Mouse (Mus musculus) gastrocnemius, adult 8-10 months (tissue): ENCODE measurements around the gene Tbx10. TPM values are rescaled to one million over a fixed set of nuclear protein-coding genes. Genes with fewer than 3 reads are reported as not detected.
"Not testable (repeated sequence)": the region's sequence is repeated elsewhere in the genome, so short reads cannot be mapped to it uniquely, and the experiment has no call there.

Experiments
- DNase-seq, 2 experiments: peaks; one replicate each; pipeline ENCODE4 v3.0.0; 2022; ENCODE audit warnings: low spot score in 2 of 2
- total RNA-seq, 4 experiments: library from RNA; stranded (reverse); gene quantifications; 2 replicates each; pipeline ENCODE4 v1.2.4; 2022

Tbx10 gene
- total RNA-seq, 4 experiments from 2014 or later = 0.16 TPM; not detected in 3

DNA sequence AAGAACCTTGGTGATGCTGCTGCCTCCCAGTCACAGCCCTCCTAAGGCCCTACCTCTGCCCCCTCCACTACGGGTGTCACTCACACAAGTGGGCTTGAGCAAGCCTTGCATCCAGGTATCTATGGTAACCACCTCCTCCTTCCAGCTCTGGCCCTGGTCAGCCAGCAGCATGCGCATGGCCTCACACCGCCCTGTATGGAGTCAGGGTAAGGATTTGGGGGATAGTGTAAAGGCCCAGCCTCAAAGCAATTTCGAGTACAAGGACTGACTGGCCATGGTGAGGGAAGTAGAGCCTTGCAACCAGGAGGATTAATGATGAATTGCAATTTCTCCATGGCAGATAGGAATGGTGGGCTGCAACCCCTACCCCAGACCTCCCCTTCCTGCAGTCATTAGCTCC lies 48.9 kb downstream of the Tbx10 start:
- DNase-seq = not testable (repeated sequence)

DNA sequence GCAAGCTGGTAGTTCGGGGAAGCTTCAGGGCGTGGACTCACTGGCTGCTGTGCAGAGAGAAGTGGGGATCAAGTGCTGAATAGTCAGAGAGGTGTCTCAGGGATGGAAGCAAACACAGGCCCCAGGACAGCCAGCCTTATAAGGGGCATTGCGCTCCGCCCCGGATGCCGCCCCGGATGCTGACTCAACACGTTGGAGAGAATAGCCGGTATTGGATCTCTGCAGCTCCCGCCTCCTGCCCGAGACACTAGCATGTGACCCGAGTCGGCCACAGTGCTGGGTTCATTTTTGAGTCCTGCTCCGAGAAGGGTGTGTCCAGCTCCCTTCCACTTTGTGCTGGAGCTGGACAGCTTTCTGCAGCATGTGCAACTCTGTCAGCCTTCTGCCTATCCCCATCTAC lies 49.6 kb downstream of the Tbx10 start:
- peak; percentile 56 to 74 for DNase-seq

DNA sequence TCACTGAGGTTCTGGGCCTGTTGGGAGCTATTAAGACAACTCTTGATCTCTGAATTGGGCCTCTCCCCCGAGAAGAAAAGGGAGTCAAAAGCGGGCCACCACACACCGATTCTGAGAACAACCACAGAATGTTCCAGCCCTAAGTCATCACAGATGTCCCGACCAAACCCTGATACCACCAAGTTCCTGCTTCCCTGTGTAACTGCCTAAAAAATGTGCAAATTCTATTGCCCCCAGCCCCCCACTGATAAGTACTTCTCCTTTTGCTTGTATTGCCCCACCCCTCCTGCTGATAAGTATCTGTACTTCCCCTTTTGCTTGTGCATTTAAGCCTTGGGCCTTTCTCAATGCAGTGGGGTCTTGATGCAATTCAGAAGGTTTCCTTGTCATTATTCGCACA lies 51.6 kb downstream of the Tbx10 start:
- not testable (repeated sequence) for DNase-seq

DNA sequence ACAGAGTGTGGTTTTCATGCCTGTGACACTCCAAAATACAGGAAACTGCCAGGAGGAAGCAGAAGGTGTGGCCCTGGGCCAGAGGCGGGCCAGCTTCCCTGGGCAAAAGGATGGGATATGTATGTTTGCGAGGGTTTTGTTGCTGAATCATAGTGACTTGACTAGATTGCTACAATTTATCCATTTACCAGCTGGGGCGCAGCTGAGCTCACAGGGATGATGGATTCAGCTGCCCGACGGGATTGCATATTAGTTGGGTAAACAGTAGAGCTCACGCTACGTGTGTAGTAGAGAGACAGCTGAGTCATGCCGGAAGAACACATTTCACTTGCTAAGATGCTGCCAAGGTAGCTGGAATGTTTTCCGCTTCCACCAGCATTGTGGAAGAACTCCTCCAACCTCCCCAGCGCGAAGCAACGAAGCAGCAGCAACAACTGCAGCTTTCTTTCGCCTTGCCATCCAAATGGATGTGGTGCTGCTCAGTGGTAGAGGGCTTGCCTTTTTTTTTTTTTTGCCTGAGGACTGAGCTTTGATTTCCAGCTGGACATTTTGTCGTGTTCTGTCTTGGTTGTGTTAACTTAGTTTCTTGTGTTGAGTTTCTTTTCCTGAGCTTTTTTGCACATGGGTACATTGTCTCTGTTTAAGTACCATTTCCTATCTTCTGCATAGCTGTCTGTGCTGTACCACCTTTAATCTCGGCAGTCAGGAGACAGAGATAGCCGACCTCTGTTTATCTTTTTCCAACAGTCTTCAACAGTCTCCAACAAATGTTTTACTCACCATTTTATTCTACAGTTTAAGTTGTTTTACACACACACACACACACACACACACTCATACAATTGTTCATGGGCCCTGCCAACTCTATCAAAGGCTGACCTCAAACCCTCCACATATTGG lies 53.7 kb downstream of the Tbx10 start, which contains the start of gene Gstp2:
Gene Gstp2 (minus strand): TSS at position 58 of the 900 bp plus-strand sequence.
- peak; percentile 75 to 82 for DNase-seq

DNA sequence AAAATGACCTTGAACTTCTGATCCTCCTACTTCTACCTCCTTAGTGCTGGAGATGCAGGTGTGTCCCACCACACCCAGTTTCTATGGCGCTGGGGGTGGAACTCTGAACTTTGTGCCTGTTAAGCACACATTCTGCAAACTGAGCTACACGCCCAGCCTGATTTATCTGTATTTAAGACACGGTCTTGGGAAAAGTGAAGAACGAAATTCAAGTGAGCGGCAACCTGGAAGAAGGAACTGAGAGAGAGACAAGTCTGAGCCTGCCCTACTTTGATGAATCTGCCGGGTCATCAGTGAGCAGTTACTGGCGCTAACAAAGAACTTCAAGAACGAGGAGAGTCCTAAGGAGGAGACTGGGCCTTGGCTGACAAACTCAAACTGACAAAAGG lies 54.3 kb downstream of the Tbx10 start:
- DNase-seq = no peak

DNA sequence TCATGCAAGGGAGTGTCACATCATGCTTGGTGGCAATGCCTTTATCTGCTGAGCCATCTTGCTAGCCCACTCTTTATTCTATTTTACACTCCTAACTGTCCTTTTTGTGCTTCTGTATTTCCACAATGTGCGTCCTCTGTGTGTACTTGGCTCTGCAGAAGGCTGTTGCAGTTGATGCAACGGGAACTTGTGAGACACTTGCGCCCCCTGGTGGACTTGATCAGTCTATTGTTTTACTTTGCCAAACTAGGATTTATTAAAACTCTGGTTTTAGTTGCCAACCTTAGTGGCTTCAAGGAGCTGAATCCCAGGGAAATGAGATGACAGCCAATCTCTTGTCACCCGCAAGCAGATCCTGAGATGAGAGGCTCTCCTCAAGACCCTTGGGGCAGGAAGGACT lies 55.3 kb downstream of the Tbx10 start:
- peak; percentile 55 to 60 for DNase-seq

GRCm38 (mm10) chr19:4049069-4049468 lies 56.5 kb downstream of the Tbx10 start:
- not testable (repeated sequence) for DNase-seq

Other genes with a start within 250 kb of the Tbx10 start
- 10 to 100 TPM; 15.5 to 21.3 (median 18.6) TPM for gene Kmt5b, start 225.3 kb upstream of the Tbx10 start, total RNA-seq
- gene Chka, start 141.0 kb upstream of the Tbx10 start, total RNA-seq = 1 to 10 TPM in 3 of 4 experiments, under 1 TPM in 1; 0.97 to 1.6 (median 1.2) TPM
- 1 to 10 TPM; 2.2 to 5.1 (median 3.0) TPM for gene Tcirg1, start 85.6 kb upstream of the Tbx10 start, total RNA-seq
- gene Ndufs8, start 80.0 kb upstream of the Tbx10 start, total RNA-seq = 100 to 1,000 TPM; 222 to 255 (median 235) TPM
- gene Aldh3b1, start 62.9 kb upstream of the Tbx10 start, total RNA-seq = 1 to 10 TPM; 1.0 to 2.6 (median 1.3) TPM
- gene Unc93b1, start 57.6 kb upstream of the Tbx10 start, total RNA-seq = 1 to 10 TPM; 3.2 to 4.5 (median 3.5) TPM
- gene Aldh3b3, start 34.1 kb upstream of the Tbx10 start, total RNA-seq = not detected
- gene Aldh3b2, start 20.4 kb upstream of the Tbx10 start, total RNA-seq = under 1 TPM in 3 of 4 experiments, not detected in 1; 0.19 to 0.62 (median 0.52) TPM
- gene Acy3, start 6.2 kb upstream of the Tbx10 start, total RNA-seq = 1 to 10 TPM; 1.1 to 1.7 (median 1.5) TPM
- 10 to 100 TPM; 19.0 to 24.8 (median 22.8) TPM for gene Nudt8, start 7.8 kb downstream of the Tbx10 start, total RNA-seq
- gene Gm49405, start 7.9 kb downstream of the Tbx10 start, total RNA-seq = under 1 TPM; 0.12 to 0.39 (median 0.15) TPM
- 1 to 10 TPM in 1 of 4 experiments, under 1 TPM in 3; 0.36 to 1.2 (median 0.73) TPM for gene Doc2g, start 10.6 kb downstream of the Tbx10 start, total RNA-seq
- 100 to 1,000 TPM; 435 to 477 (median 462) TPM for gene Ndufv1, start 20.1 kb downstream of the Tbx10 start, total RNA-seq
- gene Gstp1, start 45.2 kb downstream of the Tbx10 start, total RNA-seq = 100 to 1,000 TPM; 411 to 453 (median 419) TPM
- 100 to 1,000 TPM; 240 to 258 (median 250) TPM for gene Gstp2, start 53.3 kb downstream of the Tbx10 start, total RNA-seq
- not detected for gene Gstp3, start 66.8 kb downstream of the Tbx10 start, total RNA-seq
- not detected for gene Cabp2, start 88.8 kb downstream of the Tbx10 start, total RNA-seq
- gene Cdk2ap2, start 104.4 kb downstream of the Tbx10 start, total RNA-seq = 10 to 100 TPM; 14.0 to 20.3 (median 18.0) TPM
- 1 to 10 TPM; 1.1 to 3.3 (median 2.4) TPM for gene Pitpnm1, start 107.2 kb downstream of the Tbx10 start, total RNA-seq
- 10 to 100 TPM; 85.7 to 96.3 (median 90.3) TPM for gene Aip, start 133.1 kb downstream of the Tbx10 start, total RNA-seq
- not detected for gene Gpr152, start 147.0 kb downstream of the Tbx10 start, total RNA-seq
- not detected for gene Cabp4, start 151.3 kb downstream of the Tbx10 start, total RNA-seq
- gene Coro1b, start 155.9 kb downstream of the Tbx10 start, total RNA-seq = 10 to 100 TPM; 10.4 to 13.2 (median 11.6) TPM
- gene Ptprcap, start 160.9 kb downstream of the Tbx10 start, total RNA-seq = under 1 TPM in 2 of 4 experiments, not detected in 2; 0.27 to 0.38 TPM
- gene Rps6kb2, start 170.6 kb downstream of the Tbx10 start, total RNA-seq = 10 to 100 TPM; 18.6 to 28.4 (median 25.7) TPM
- 10 to 100 TPM; 23.8 to 33.0 (median 24.9) TPM for gene Carns1, start 182.7 kb downstream of the Tbx10 start, total RNA-seq
- gene Tbc1d10c, start 198.5 kb downstream of the Tbx10 start, total RNA-seq = 1 to 10 TPM; 6.6 to 8.6 (median 7.9) TPM
- gene Ppp1ca, start 199.3 kb downstream of the Tbx10 start, total RNA-seq = 100 to 1,000 TPM; 198 to 243 (median 235) TPM
- gene Rad9a, start 208.9 kb downstream of the Tbx10 start, total RNA-seq = 1 to 10 TPM; 1.7 to 3.6 (median 2.3) TPM
- under 1 TPM in 3 of 4 experiments, not detected in 1; 0.20 to 0.43 (median 0.22) TPM for gene Clcf1, start 221.5 kb downstream of the Tbx10 start, total RNA-seq
- gene AC109138.7, start 221.6 kb downstream of the Tbx10 start, total RNA-seq = not detected
- 10 to 100 TPM; 13.1 to 19.4 (median 17.3) TPM for gene Pold4, start 239.1 kb downstream of the Tbx10 start, total RNA-seq